Mouse (Mus musculus) right cerebral cortex, postnatal 10 days (tissue): ENCODE data around the gene Spata13.

Source experiments
- DNase-seq, 2 experiments: peaks; one replicate each; pipeline ENCODE4 v3.0.0; 2021; ENCODE audit warnings: low spot score in 2 of 2

The Spata13 gene

GRCm38 (mm10) chr14:60675697-60676096, 41.9 kb downstream of the Spata13 start:
- no peak for DNase-seq

GRCm38 (mm10) chr14:60676625-60677314, 43.0 kb downstream of the Spata13 start:
- DNase-seq = no peak

GRCm38 (mm10) chr14:60682361-60683023, 48.7 kb downstream of the Spata13 start:
- DNase-seq = peak; percentile 73 to 75

GRCm38 (mm10) chr14:60683989-60684388, 50.2 kb downstream of the Spata13 start:
- no peak for DNase-seq

- DNase-seq = no peak
These were observed 52.9 kb downstream of the Spata13 start for GRCm38 (mm10) chr14:60686733-60687132.

GRCm38 (mm10) chr14:60687241-60687640, 53.4 kb downstream of the Spata13 start:
- DNase-seq = no peak

- DNase-seq = peak; percentile 70 to 78
These were observed 54.9 kb downstream of the Spata13 start for GRCm38 (mm10) chr14:60688509-60689205.

GRCm38 (mm10) chr14:60689768-60690167, 56.0 kb downstream of the Spata13 start:
- no peak for DNase-seq

GRCm38 (mm10) chr14:60690631-60691030, 56.8 kb downstream of the Spata13 start:
- DNase-seq = no peak

GRCm38 (mm10) chr14:60693122-60693536, 59.3 kb downstream of the Spata13 start:
- DNase-seq = peak in 1 of 2 experiments; percentile 55

- no peak for DNase-seq
These were observed 59.9 kb downstream of the Spata13 start for GRCm38 (mm10) chr14:60693666-60694065.

- DNase-seq = peak; percentile 57 to 83
These were observed 60.6 kb downstream of the Spata13 start for GRCm38 (mm10) chr14:60694215-60694997.

GRCm38 (mm10) chr14:60697351-60697750, 63.5 kb downstream of the Spata13 start:
- DNase-seq = no peak

GRCm38 (mm10) chr14:60698980-60699379, 65.2 kb downstream of the Spata13 start:
- no peak for DNase-seq

GRCm38 (mm10) chr14:60702377-60703140, 68.8 kb downstream of the Spata13 start:
- DNase-seq = no peak

GRCm38 (mm10) chr14:60704510-60704909, 70.7 kb downstream of the Spata13 start:
- DNase-seq = no peak

GRCm38 (mm10) chr14:60704961-60705360, 71.2 kb downstream of the Spata13 start:
- DNase-seq = peak in 1 of 2 experiments; percentile 49

GRCm38 (mm10) chr14:60709192-60709591, 75.4 kb downstream of the Spata13 start:
- DNase-seq = no peak

- DNase-seq = no peak
These were observed 75.9 kb downstream of the Spata13 start for GRCm38 (mm10) chr14:60709749-60710148.

GRCm38 (mm10) chr14:60711161-60711560, 77.4 kb downstream of the Spata13 start:
- no peak for DNase-seq
